Mouse (Mus musculus): ENCODE measurements at regions not wholly inside any gene's neighbourhood (a gene's known extent, or its start where the extent isn't known, plus 50 kb on each side); places are given as distances from the start of the nearest gene placed in this dataset.

- TF ChIP-seq CTCF (IDR thresholded peaks at IDR 0.05; ENCODE audit: insufficient read depth, low read length) (no peak), POLR2A (IDR thresholded peaks at IDR 0.05; ENCODE audit: borderline replicate concordance, extremely low read depth, low read depth, low read length) (no peak)
Measured at GRCm38 (mm10) chr11:22665978-22666377, 154.1 kb downstream of the Tmem17 start.

All from lung, adult 2 months (tissue).